Mouse (Mus musculus) hindbrain, embryonic 16.5 days (tissue): ENCODE measurements around the gene Gm49395. TPM values are rescaled to one million over a fixed set of nuclear protein-coding genes. Genes with fewer than 3 reads are reported as not detected.
A peak's percentile ranks its signal among the peaks of the same experiment; 100 is the strongest.

ENCODE experiments used
- ATAC-seq: fragments of 200-750 bp; cut with Nextera tagmentation; 2 replicates; pipeline ENCODE4 v1.8.0; 2017; ENCODE audit warnings: moderate TSS enrichment, moderate library complexity
- H3K27ac ChIP-seq: fragments of 300-500 bp; sonication (generic); 2 replicates; pipeline ENCODE4 v1.5.1; 2014; ENCODE audit warnings: low read depth, mild to moderate bottlenecking, control low read depth, low read length, moderate library complexity
- H3K27me3 ChIP-seq: fragments of 300-500 bp; sonication (generic); replicated peaks from 2 replicates; pipeline ENCODE4 v1.6.1; 2014; ENCODE audit warnings: low read length; ENCODE audit not compliant: control insufficient read depth, insufficient read depth
- H3K36me3 ChIP-seq: fragments of 300-500 bp; sonication (generic); 2 replicates; pipeline ENCODE4 v1.6.1; 2014; ENCODE audit warnings: mild to moderate bottlenecking, low read length, moderate library complexity, mixed read lengths; ENCODE audit not compliant: control insufficient read depth, insufficient read depth
- H3K4me1 ChIP-seq: fragments of 300-500 bp; sonication (generic); 2 replicates; pipeline ENCODE4 v1.6.1; 2014; ENCODE audit warnings: low read depth, low read length; ENCODE audit not compliant: control insufficient read depth, insufficient read depth
- H3K4me2 ChIP-seq: fragments of 300-500 bp; sonication (generic); 2 replicates; pipeline ENCODE4 v1.6.1; 2014; ENCODE audit warnings: mild to moderate bottlenecking, low read length, control low read depth, moderate library complexity
- H3K4me3 ChIP-seq: fragments of 300-500 bp; sonication (generic); 2 replicates; pipeline ENCODE4 v1.5.1; 2014; ENCODE audit warnings: mild to moderate bottlenecking, low read length, control low read depth, moderate library complexity
- H3K9ac ChIP-seq: fragments of 300-500 bp; sonication (generic); 2 replicates; pipeline ENCODE4 v1.6.1; 2014; ENCODE audit warnings: low read depth, mild to moderate bottlenecking, control low read depth, low read length, moderate library complexity
- H3K9me3 ChIP-seq: fragments of 300-500 bp; sonication (generic); 2 replicates; pipeline ENCODE4 v1.6.1; 2014; ENCODE audit warnings: mild to moderate bottlenecking, low read length, moderate library complexity; ENCODE audit not compliant: control insufficient read depth
- WGBS: fragments of 180-500 bp; shearing (Covaris S2); extraction: QIAGEN DNeasy Blood & Tissue Kit; methylation state at CpG from one replicate; pipeline ENCODE4 v1.1.7; 2014; 5-methylcytosine and 5-hydroxymethylcytosine counted together
- polyA plus RNA-seq: library from polyadenylated mRNA; unstranded; fragments of >200 nt; fragmentation: Nextera tagmentation; extraction: Ambion mirVana; gene quantifications from 2 replicates; pipeline ENCODE4 v1.2.1, GENCODE M21; 2015

Gm49395 gene
- polyA plus RNA-seq, 1 experiment from 2014 or later: 3.4 TPM

GRCm38 (mm10) chr13:115078997-115079685 lies 22.6 kb downstream of the Gm49395 start:
- Histone ChIP-seq H3K27ac (no peak overlapping the region), H3K4me2 (no peak overlapping the region), H3K27me3 (no peaks in the 10 kb centered on the region), H3K4me3 (no peak overlapping the region), H3K9me3 (no peaks in the 10 kb centered on the region), H3K36me3 (no peaks in the 10 kb centered on the region), H3K4me1 (no peaks in the 10 kb centered on the region), H3K9ac (no peak overlapping the region)
- no peak for ATAC-seq
- WGBS: 87% methylated on average over 6 of the region's 6 CpGs

GRCm38 (mm10) chr13:115077346-115078134 lies 24.2 kb downstream of the Gm49395 start:
- no peaks in the 10 kb centered on the region for H3K36me3 ChIP-seq
- H3K4me2 ChIP-seq: no peak overlapping the region
- H3K9me3 ChIP-seq: no peaks in the 10 kb centered on the region
- no peak overlapping the region for H3K4me3 ChIP-seq
- WGBS: 86% methylated on average over 9 of the region's 9 CpGs
- H3K27me3 ChIP-seq: no peaks in the 10 kb centered on the region
- no peak for ATAC-seq
- no peak overlapping the region for H3K27ac ChIP-seq
- H3K9ac ChIP-seq: no peak overlapping the region
- no peaks in the 10 kb centered on the region for H3K4me1 ChIP-seq

- no peak for ATAC-seq
- Histone ChIP-seq H3K9ac (no peak overlapping the region), H3K4me3 (no peak overlapping the region), H3K27me3 (no peaks in the 10 kb centered on the region), H3K4me2 (no peak overlapping the region), H3K27ac (no peak overlapping the region), H3K36me3 (no peaks in the 10 kb centered on the region), H3K4me1 (no peaks in the 10 kb centered on the region), H3K9me3 (no peaks in the 10 kb centered on the region)
- 94% methylated on average over 6 of the region's 6 CpGs for WGBS
Measured at GRCm38 (mm10) chr13:115072386-115072785, 29.3 kb downstream of the Gm49395 start.

GRCm38 (mm10) chr13:115071431-115071830 lies 30.3 kb downstream of the Gm49395 start:
- Histone ChIP-seq H3K9ac (no peak overlapping the region), H3K4me1 (no peaks in the 10 kb centered on the region), H3K36me3 (no peaks in the 10 kb centered on the region), H3K9me3 (no peaks in the 10 kb centered on the region), H3K27me3 (no peaks in the 10 kb centered on the region), H3K4me3 (no peak overlapping the region), H3K27ac (no peak overlapping the region), H3K4me2 (no peak overlapping the region)
- WGBS: 91% methylated on average over 3 of the region's 3 CpGs
- no peak for ATAC-seq

- H3K4me2 ChIP-seq: no peak overlapping the region
- no peaks in the 10 kb centered on the region for H3K27me3 ChIP-seq
- no peaks in the 10 kb centered on the region for H3K36me3 ChIP-seq
- H3K4me1 ChIP-seq: no peaks in the 10 kb centered on the region
- no peaks in the 10 kb centered on the region for H3K9me3 ChIP-seq
- H3K4me3 ChIP-seq: no peak overlapping the region
- ATAC-seq: no peak
- no peak overlapping the region for H3K27ac ChIP-seq
- H3K9ac ChIP-seq: no peak overlapping the region
- WGBS: 97% methylated on average over 1 of the region's 1 CpGs
Measured at GRCm38 (mm10) chr13:115067968-115068330, 33.8 kb downstream of the Gm49395 start.

GRCm38 (mm10) chr13:115067324-115067967 lies 34.3 kb downstream of the Gm49395 start:
- WGBS: 80% methylated on average over 4 of the region's 4 CpGs
- ATAC-seq: no peak

GRCm38 (mm10) chr13:115057555-115057954 lies 44.2 kb downstream of the Gm49395 start:
- H3K36me3 ChIP-seq: no peaks in the 10 kb centered on the region
- no peaks in the 10 kb centered on the region for H3K27me3 ChIP-seq
- no peak overlapping the region for H3K4me2 ChIP-seq
- H3K9me3 ChIP-seq: no peaks in the 10 kb centered on the region
- ATAC-seq: no peak
- H3K4me3 ChIP-seq: no peak overlapping the region
- no peak overlapping the region for H3K9ac ChIP-seq
- H3K27ac ChIP-seq: no peak overlapping the region
- no peaks in the 10 kb centered on the region for H3K4me1 ChIP-seq
- 86% methylated on average over 5 of the region's 5 CpGs for WGBS

More at GRCm38 (mm10) chr13:115067324-115067967, 34.3 kb downstream of the Gm49395 start:
- Histone ChIP-seq H3K4me3 (no peak overlapping the region), H3K27ac (no peak overlapping the region), H3K27me3 (no peaks in the 10 kb centered on the region), H3K9ac (no peak overlapping the region), H3K36me3 (no peaks in the 10 kb centered on the region), H3K4me2 (no peak overlapping the region), H3K4me1 (no peaks in the 10 kb centered on the region), H3K9me3 (no peaks in the 10 kb centered on the region)

GRCm38 (mm10) chr13:115054783-115055182 lies 46.9 kb downstream of the Gm49395 start:
- Histone ChIP-seq H3K4me1 (no peaks in the 10 kb centered on the region), H3K4me2 (peak overlapping the region; percentile 18; the same call in 1 of the 2 replicates), H3K9ac (no peak overlapping the region), H3K9me3 (no peaks in the 10 kb centered on the region), H3K27me3 (no peaks in the 10 kb centered on the region), H3K4me3 (no peak overlapping the region), H3K27ac (no peak overlapping the region), H3K36me3 (no peaks in the 10 kb centered on the region)
- no peak for ATAC-seq
- 14% methylated on average over 9 of the region's 9 CpGs for WGBS

GRCm38 (mm10) chr13:115052568-115052967 lies 49.2 kb downstream of the Gm49395 start:
- no peak overlapping the region for H3K4me3 ChIP-seq
- ATAC-seq: no peak
- no peaks in the 10 kb centered on the region for H3K36me3 ChIP-seq
- H3K9me3 ChIP-seq: no peaks in the 10 kb centered on the region
- no peak overlapping the region for H3K4me2 ChIP-seq
- 55% methylated on average over 7 of the region's 7 CpGs for WGBS
- no peaks in the 10 kb centered on the region for H3K4me1 ChIP-seq
- H3K27me3 ChIP-seq: no peaks in the 10 kb centered on the region
- no peak overlapping the region for H3K9ac ChIP-seq
- H3K27ac ChIP-seq: no peak overlapping the region
